Mouse (Mus musculus) right cerebral cortex, adult 2 months (tissue): ENCODE measurements around the gene Terf2ip.

Experiments used
- DNase-seq, 2 experiments: peaks; one replicate each; pipeline ENCODE4 v3.0.0; 2021 to 2022; ENCODE audit warnings: low spot score in 2 of 2

Gene Terf2ip

GRCm38 (mm10) chr8:112009558-112009957 lies 1.6 kb upstream of the Terf2ip start:
- DNase-seq = no peak

DNA sequence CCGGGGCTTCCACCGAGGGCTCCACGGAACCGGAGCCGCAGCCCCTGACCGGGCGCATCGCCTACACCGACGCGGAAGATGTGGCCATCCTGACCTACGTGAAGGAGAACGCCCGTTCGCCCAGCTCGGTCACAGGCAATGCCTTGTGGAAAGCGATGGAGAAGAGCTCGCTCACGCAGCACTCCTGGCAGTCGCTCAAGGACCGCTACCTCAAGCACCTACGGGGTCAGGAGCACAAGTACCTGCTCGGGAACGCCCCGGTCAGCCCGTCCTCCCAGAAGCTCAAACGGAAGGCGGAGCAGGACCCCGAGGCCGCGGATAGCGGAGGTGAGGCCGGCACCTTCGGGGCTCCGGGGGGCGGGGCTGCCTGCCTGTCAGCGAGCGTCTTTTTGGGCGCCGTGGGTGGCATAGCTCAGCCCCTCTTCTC lies 631 bp downstream of the Terf2ip start:
- DNase-seq = peak; percentile 40 to 56

DNA sequence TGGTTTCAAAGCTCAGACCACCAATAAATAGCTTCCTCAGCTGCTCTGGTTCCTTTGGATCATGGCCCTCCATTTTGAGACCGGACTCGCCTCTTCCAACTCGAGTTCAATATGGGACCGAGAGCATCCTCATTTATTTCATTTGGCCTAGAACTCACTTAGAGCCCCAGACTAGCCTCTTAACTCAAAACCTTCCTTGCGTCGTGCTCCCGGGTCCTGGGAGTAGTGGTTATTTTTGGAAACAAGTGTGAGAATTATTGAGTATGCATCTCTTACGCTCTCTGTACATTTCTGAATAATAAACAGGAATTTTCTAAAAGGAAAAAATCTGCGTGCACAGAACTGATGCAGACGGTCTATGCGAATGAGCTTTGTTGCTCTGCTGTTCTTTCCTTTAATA lies 3.7 kb downstream of the Terf2ip start, which contains the start of gene Gm6793:
TSS of gene Gm6793 (minus strand) at position 101 of the 400 bp plus-strand sequence.
- no peak for DNase-seq

GRCm38 (mm10) chr8:112029455-112029854 lies 18.3 kb downstream of the Terf2ip start:
- DNase-seq = no peak

GRCm38 (mm10) chr8:112030663-112031062 lies 19.5 kb downstream of the Terf2ip start:
- no peak for DNase-seq

- DNase-seq = no peak
Observed at GRCm38 (mm10) chr8:112033071-112033470, 21.9 kb downstream of the Terf2ip start.

DNA sequence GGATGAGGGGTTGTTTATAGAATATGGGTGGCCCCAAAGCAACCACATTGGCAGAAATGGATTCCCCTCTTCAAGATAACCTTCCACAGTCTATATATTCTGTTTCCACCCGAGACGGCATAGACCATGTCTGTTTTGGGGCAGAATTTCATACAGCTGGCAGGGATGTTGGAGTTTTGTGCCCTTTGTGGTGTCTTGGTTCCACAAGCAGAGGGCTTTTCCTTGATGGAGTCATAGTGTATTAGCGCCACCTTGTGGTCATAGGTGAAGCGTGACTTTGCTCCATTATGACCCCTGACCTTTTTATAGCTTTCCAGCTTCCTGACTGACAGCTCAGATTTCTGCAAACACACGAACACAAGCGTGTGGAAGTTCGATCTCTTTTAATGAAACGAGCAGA lies 23.4 kb downstream of the Terf2ip start:
- DNase-seq = peak in 1 of 2 experiments; percentile 19

GRCm38 (mm10) chr8:112037521-112037920 lies 26.3 kb downstream of the Terf2ip start:
- DNase-seq = no peak

DNA sequence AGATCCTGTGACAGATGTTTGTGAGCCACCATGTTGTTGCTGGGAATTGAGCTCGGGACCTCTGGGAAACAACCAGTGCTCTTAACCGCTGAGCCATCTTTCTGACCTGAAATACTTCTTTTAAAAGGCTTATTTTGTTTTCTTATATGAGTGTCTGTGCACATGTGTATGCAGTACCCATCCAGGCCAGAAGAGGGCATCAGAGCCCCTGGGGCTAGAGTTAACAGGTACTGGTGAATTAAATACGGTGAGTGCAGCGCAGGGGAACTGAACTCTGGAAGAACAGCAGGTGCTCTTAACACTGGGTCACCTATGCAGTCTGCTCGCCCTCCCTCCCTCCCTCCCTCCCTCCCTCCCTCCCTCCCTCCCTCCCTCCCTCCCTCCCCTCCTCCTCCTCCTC lies 34.0 kb downstream of the Terf2ip start:
- no peak for DNase-seq

DNA sequence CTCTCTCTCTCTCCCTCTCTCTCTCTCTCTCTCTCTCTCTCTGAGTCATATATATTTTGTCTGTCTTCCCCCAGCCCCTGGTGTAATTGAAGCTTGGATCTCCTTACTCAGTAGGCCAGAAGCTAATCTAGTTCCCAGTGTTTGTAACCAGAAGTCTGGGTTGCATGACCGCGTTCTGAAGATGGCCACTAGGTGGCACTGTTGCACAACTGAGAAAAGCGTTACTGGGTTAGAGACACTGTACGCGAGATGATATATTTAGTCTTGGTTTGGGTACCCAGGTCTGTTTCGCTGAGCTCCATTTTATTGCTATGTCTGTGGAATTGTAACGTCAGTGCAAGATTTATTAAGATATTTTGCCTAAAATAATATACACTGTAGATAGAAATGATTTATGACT lies 34.7 kb downstream of the Terf2ip start:
- peak; percentile 92 to 97 for DNase-seq

- no peak for DNase-seq
Observed at GRCm38 (mm10) chr8:112048293-112048692, 37.1 kb downstream of the Terf2ip start.

GRCm38 (mm10) chr8:112049984-112050383 lies 38.8 kb downstream of the Terf2ip start:
- DNase-seq = no peak

DNA sequence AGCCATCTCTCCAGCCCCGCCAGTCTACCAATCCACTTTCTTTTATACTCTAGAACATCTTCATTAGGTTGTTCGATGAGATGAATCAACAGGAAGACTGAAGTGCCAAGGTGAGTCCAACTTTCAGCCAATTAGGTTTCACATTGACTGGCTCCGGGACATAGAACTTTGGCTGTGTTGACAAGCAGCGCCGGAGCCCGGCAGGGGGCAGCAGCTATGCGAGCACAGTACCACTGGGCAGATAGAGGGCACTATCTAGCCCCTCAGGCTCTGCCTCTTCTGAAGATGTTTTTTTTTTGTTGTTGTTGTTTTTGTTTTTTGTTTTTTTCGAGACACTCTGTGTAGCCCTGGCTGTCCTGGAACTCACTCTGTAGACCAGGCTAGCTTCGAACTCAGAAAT lies 40.3 kb downstream of the Terf2ip start:
- no peak for DNase-seq

GRCm38 (mm10) chr8:112054456-112054855 lies 43.3 kb downstream of the Terf2ip start:
- no peak for DNase-seq

- DNase-seq = peak in 1 of 2 experiments; percentile 62
Observed at GRCm38 (mm10) chr8:112061372-112061771, 50.2 kb downstream of the Terf2ip start.
